Mouse (Mus musculus) left cerebral cortex, postnatal 36 days (tissue): ENCODE data around the gene Acbd5. TPM values are rescaled to one million over a fixed set of nuclear protein-coding genes. Genes with fewer than 3 reads are reported as not detected.

Experiments used
- total RNA-seq, 2 experiments: library from RNA; stranded (reverse); gene quantifications; 2 replicates each; pipeline ENCODE4 v1.2.3; 2021

Gene Acbd5
- total RNA-seq, 2 experiments from 2014 or later = 72.6 to 78.9 TPM

Other genes with a start within 250 kb of the Acbd5 start
- 10 to 100 TPM in 1 of 2 experiments, 1 to 10 TPM in 1; 10.0 to 19.8 TPM for gene Pdss1, start 172.6 kb upstream of the Acbd5 start, total RNA-seq
- 100 to 1,000 TPM; 143 to 145 TPM for gene Abi1, start 27.9 kb upstream of the Acbd5 start, total RNA-seq
- gene Mastl, start 87.9 kb downstream of the Acbd5 start, total RNA-seq = 1 to 10 TPM; 1.1 TPM
- 10 to 100 TPM; 74.2 to 97.1 TPM for gene Yme1l1, start 88.2 kb downstream of the Acbd5 start, total RNA-seq
- gene 4931423N10Rik, start 139.3 kb downstream of the Acbd5 start, total RNA-seq = under 1 TPM; 0.27 to 0.39 TPM